Mouse (Mus musculus): ENCODE results near the gene Syne2. TPM values are rescaled to one million over a fixed set of nuclear protein-coding genes. Genes with fewer than 3 reads are reported as not detected.

Gene Syne2
- total and polyA plus RNA-seq, 3 experiments = 3.9 to 7.5 (median 4.9) TPM

GRCm38 (mm10) chr12:75789451-75789850, 28.5 kb upstream of the Syne2 start:
- dilution Hi-C loops (cut with MboI; ENCODE audit: extremely low pct_ligation_motif_present, extremely low pct_unique_long_range_greater_than_20kb, low sequenced_read_pairs) = no loop called here
- H3K4me2 ChIP-seq (ENCODE audit: insufficient read depth, low read depth, poor library complexity, severe bottlenecking) = no peak overlapping the region
- no peak overlapping the region for H3K4me3 ChIP-seq (replicated peaks in 1 of 3; ENCODE audit: low read depth in 2 of 3, low read length in 2 of 3, poor library complexity in 1 of 3)
- H3K27me3 ChIP-seq (replicated peaks) = no peaks in the 10 kb centered on the region
- no peak overlapping the region for H3K9ac ChIP-seq (ENCODE audit: insufficient read depth, low read depth)
- H3K27ac ChIP-seq (ENCODE audit: insufficient read depth, low read depth) = no peak overlapping the region
- no peaks in the 10 kb centered on the region for H3K4me1 ChIP-seq (ENCODE audit: control insufficient read depth in 1 of 2, insufficient read depth in 2 of 2)
- no peaks in the 10 kb centered on the region for H3K79me2 ChIP-seq (replicated peaks; ENCODE audit: control insufficient read depth, extremely low read depth, insufficient read depth, poor library complexity, severe bottlenecking)
- no peaks in the 10 kb centered on the region for H3K36me3 ChIP-seq (replicated peaks in 1 of 2; ENCODE audit: control insufficient read depth in 1 of 2, insufficient read depth in 1 of 2, low read length in 1 of 2)
- no peak for DNase-seq (ENCODE audit: extremely low read depth)
- TF ChIP-seq ETS1 (conservative IDR thresholded peaks at IDR 0.05; ENCODE audit: low read depth, low read length) (no peak), MAZ (IDR thresholded peaks at IDR 0.05; ENCODE audit: low read depth, low read length) (no peak), ELF1 (IDR thresholded peaks at IDR 0.05; ENCODE audit: low read depth, low read length) (no peak), SMC3 (IDR thresholded peaks at IDR 0.05; ENCODE audit: low read depth, low read length) (no peak), NELFE (IDR thresholded peaks at IDR 0.05; ENCODE audit: low read depth, low read length) (no peak), ZC3H11A (IDR thresholded peaks at IDR 0.05; ENCODE audit: low read depth, low read length) (no peak), RCOR1 (conservative IDR thresholded peaks at IDR 0.05; ENCODE audit: low read depth, low read length) (no peak), GABPA (IDR thresholded peaks at IDR 0.05; ENCODE audit: insufficient replicate concordance, low read depth, low read length) (no peak)
- in situ Hi-C loops (cut with MboI; ENCODE audit: low pct_ligation_motif_present, low pct_unique_long_range_greater_than_20kb, low sequenced_read_pairs) = loop anchor here (25.0 kb wide), 2 partner anchors 173 to 398 kb away; partner anchors contain the start of gene Esr2
- H3K9me3 ChIP-seq (replicated peaks; ENCODE audit: low read length) = no peaks in the 10 kb centered on the region

- no peak overlapping the region for H3K4me2 ChIP-seq (ENCODE audit: insufficient read depth, low read depth, poor library complexity, severe bottlenecking)
- no peak for DNase-seq (ENCODE audit: extremely low read depth)
- no peaks in the 10 kb centered on the region for H3K27me3 ChIP-seq (replicated peaks)
- TF ChIP-seq EP300 (IDR thresholded peaks at IDR 0.05; ENCODE audit: low read length) (no peak), JUND (conservative IDR thresholded peaks at IDR 0.05; ENCODE audit: low read depth, low read length) (no peak), CHD1 (IDR thresholded peaks at IDR 0.05; ENCODE audit: low read depth, low read length) (no peak), MEF2A (IDR thresholded peaks at IDR 0.05; ENCODE audit: borderline replicate concordance, low read depth, low read length) (no peak), KAT2A (IDR thresholded peaks at IDR 0.05; ENCODE audit: insufficient replicate concordance, low read length) (no peak), POLR2A (IDR thresholded peaks at IDR 0.05; ENCODE audit: low read depth, low read length) (no peak), E2F4 (IDR thresholded peaks at IDR 0.05; ENCODE audit: insufficient replicate concordance, low read depth, low read length) (no peak), PAX5 (IDR thresholded peaks at IDR 0.05; ENCODE audit: low read length) (no peak), USF1 (IDR thresholded peaks at IDR 0.05; ENCODE audit: low read depth, low read length) (no peak), RCOR1 (conservative IDR thresholded peaks at IDR 0.05; ENCODE audit: low read depth, low read length) (no peak), JUN (IDR thresholded peaks at IDR 0.05; ENCODE audit: insufficient read depth, low read depth, low read length) (no peak)
- H3K36me3 ChIP-seq (replicated peaks in 1 of 2; ENCODE audit: control insufficient read depth in 1 of 2, insufficient read depth in 1 of 2, low read length in 1 of 2) = no peaks in the 10 kb centered on the region
- H3K27ac ChIP-seq (ENCODE audit: insufficient read depth, low read depth) = no peak overlapping the region
- in situ Hi-C loops (cut with MboI; ENCODE audit: low pct_ligation_motif_present, low pct_unique_long_range_greater_than_20kb, low sequenced_read_pairs) = loop anchor here (10.0 to 25.0 kb wide), 3 partner anchors 100 to 393 kb away; partner anchors contain the start of gene Esr2
- no peak overlapping the region for H3K9ac ChIP-seq (ENCODE audit: insufficient read depth, low read depth)
- no peak overlapping the region for H3K4me3 ChIP-seq (replicated peaks in 1 of 3; ENCODE audit: low read depth in 2 of 3, low read length in 2 of 3, poor library complexity in 1 of 3)
- H3K4me1 ChIP-seq (ENCODE audit: control insufficient read depth in 1 of 2, insufficient read depth in 2 of 2) = no peaks in the 10 kb centered on the region
- H3K9me3 ChIP-seq (replicated peaks; ENCODE audit: low read length) = no peaks in the 10 kb centered on the region
- dilution Hi-C loops (cut with MboI; ENCODE audit: extremely low pct_ligation_motif_present, extremely low pct_unique_long_range_greater_than_20kb, low sequenced_read_pairs) = no loop called here
- no peaks in the 10 kb centered on the region for H3K79me2 ChIP-seq (replicated peaks; ENCODE audit: control insufficient read depth, extremely low read depth, insufficient read depth, poor library complexity, severe bottlenecking)
Observed at GRCm38 (mm10) chr12:75794527-75794926, 23.4 kb upstream of the Syne2 start.

Data from CH12.LX (cell line).